Mouse (Mus musculus) skeletal muscle tissue, adult 2 months (tissue): Measurements from ENCODE around the gene Clptm1.
A peak's percentile ranks its signal among the peaks of the same experiment; 100 is the strongest.

Source experiments
- DNase-seq: peaks from one replicate; pipeline ENCODE4 v3.0.0-alpha.2; 2012; ENCODE audit warnings: low read depth, low spot score

The Clptm1 gene

DNA sequence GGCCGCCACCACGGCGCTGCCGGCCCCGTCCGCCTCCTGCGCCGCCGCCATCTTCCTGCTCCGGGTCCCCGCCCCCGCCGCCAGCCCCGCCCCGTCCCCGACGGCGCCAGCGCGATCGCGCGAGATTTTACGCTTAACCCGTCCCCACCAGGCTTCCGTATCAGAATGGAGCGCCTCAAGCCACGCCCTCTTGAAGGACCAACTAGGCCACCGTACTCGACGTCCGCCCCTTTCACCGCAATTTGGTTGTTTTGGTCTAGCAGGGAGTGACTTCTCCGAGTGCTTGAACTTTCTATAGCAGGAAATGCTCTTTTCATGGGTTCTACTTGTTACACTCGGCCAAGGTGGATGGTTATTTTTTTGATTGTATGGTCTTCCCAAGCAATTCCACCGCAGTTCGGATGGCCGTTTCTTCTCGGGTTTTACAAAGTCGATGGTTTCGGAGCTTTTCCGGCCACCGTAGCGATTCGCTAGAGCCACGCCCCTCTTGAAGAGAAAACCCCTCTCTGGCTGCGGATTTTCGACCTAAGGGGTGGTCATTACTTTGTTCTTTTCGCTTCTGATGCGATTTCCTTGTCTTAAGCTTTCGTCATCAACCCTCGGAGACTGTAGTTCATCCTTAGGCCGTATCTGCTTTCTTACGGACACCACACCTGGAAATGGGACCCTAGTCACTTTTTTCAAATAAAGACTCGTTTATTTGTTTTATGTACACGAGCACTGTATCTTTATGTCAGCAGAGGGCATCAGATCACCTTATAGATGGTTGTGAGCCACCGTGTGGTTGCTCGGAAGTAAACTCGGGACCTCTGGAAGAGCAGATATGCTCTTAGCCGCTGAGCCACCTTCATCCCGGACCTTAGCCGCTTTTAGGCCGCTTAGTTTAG is at the start of gene Clptm1:
Gene Clptm1, minus strand, starts transcription at position 79 of the 887 bp plus-strand sequence.
- peak; percentile 97 for DNase-seq

DNA sequence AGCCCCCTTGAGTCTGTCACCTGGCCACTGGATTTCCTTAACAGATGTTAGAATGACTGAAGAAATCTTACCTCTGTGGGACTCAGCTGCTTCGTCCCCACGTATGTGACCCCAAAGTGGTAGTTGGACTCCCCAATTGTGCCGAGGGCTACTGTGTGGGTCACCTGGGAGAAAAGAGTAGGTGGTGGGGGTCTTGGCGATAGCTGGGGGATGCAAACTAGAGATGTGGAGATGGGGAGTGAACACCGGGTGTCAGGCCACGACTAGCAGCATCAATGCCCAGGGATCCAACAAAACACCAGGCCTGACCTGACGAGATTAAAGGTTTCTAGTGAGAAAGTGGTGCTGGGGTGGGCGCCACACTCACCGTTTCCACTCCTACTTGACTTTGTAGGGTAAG is 48.8 kb upstream of the Clptm1 start:
- no peak for DNase-seq

- no peak for DNase-seq
Observed at GRCm38 (mm10) chr7:19713196-19713595, 48.4 kb upstream of the Clptm1 start.

GRCm38 (mm10) chr7:19712414-19712813 is 47.6 kb upstream of the Clptm1 start:
- no peak for DNase-seq

GRCm38 (mm10) chr7:19710650-19711049 is 45.8 kb upstream of the Clptm1 start:
- DNase-seq: no peak

DNA sequence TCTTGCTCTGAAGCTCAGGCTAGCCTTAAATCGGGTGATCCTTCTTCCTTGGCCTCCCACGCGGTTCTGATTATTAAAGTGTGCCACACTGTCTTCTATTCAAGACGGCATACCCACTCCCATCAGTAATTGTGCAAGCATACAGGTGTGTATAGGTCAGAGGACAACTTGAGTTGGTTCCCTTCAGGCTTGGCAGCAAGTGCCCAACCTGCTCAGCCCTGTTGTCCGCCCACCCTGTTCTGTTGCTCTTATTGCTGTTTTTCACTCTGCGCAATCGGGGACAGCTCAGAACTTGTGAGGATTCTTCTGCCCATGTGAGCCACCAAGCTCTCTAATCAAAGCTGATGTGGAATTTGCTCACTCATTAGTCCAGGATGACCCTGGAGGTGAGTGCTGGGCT is 40.4 kb upstream of the Clptm1 start:
- no peak for DNase-seq

- DNase-seq: no peak
Observed at GRCm38 (mm10) chr7:19704475-19704874, 39.6 kb upstream of the Clptm1 start.

DNA sequence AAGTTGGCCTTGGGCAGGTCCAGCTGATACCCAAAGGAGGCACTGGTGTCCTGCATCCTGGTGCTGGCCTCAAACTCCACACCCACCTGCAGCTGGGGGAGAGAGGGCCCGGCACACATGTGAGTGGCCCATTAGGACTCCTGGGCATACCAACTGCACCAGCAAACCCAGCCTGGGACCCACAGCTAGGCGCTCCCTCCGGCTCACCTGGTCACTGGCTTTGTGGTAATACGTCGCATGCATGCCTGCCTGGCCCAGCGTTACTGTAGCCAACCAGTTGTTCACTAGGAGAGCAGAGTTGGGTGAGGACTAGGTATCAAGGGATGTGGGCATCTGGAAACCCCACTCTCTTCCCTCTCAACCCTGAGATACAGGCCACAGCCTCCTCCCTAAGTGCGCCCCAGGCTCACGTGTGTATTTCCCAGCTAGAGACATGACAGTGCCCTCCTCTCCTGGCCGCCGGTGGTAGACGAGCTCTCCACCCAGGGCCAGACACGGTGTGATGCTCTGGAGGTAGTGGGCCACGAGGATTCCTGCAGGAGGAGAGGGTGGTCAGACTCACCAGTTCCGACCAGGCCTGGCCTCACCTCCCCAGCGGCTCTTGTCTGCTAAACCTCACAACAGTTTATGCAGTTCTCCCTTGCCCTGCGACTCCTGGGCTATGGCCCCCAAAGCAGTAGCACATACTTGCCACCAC is 38.2 kb upstream of the Clptm1 start:
- no peak for DNase-seq

GRCm38 (mm10) chr7:19701069-19701761 is 36.4 kb upstream of the Clptm1 start:
- DNase-seq: peak; percentile 68

DNA sequence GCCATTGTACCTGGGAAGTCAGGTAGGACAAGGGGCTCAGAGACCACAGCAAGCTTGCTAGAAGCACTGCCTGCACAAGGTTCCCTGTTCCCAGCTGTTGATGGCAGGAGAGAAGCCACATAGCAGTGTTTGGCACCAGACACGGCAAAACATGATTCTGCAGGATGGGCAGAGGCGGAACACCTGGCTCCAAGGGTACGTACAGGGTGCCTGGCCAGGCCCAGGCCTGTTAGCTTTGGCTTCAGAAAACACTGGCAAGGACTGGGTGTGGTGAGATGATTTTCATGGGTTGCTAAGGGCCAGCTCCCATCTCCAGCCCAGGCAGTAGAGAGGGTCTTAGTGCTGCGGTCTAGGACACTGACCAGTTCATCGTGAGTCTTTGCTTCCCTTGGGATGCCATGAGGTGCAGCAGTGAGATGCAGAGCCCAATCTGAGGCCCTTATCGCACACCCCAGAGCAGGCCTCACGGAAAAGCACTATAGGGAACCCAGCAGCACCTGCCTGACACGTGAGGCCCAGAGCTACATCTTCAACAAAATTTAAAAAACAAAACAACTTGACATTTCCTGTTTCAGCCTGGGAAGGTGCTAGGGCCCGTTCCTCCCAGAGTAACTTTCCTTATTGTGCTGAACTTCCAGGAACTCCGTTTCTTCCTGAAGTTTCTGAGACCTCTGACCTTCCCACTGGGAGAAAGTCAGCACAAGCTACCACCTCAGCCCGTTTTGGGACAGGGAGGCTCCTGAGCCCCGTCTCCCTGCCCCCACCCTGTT is 35.7 kb upstream of the Clptm1 start:
- DNase-seq: no peak

GRCm38 (mm10) chr7:19699827-19700148 is 35.0 kb upstream of the Clptm1 start:
- DNase-seq: no peak

GRCm38 (mm10) chr7:19698907-19699826 is 34.3 kb upstream of the Clptm1 start, which contains the start of gene Apoe:
Apoe (minus strand) TSS chr7:19699188.
- DNase-seq: peak; percentile 45

DNA sequence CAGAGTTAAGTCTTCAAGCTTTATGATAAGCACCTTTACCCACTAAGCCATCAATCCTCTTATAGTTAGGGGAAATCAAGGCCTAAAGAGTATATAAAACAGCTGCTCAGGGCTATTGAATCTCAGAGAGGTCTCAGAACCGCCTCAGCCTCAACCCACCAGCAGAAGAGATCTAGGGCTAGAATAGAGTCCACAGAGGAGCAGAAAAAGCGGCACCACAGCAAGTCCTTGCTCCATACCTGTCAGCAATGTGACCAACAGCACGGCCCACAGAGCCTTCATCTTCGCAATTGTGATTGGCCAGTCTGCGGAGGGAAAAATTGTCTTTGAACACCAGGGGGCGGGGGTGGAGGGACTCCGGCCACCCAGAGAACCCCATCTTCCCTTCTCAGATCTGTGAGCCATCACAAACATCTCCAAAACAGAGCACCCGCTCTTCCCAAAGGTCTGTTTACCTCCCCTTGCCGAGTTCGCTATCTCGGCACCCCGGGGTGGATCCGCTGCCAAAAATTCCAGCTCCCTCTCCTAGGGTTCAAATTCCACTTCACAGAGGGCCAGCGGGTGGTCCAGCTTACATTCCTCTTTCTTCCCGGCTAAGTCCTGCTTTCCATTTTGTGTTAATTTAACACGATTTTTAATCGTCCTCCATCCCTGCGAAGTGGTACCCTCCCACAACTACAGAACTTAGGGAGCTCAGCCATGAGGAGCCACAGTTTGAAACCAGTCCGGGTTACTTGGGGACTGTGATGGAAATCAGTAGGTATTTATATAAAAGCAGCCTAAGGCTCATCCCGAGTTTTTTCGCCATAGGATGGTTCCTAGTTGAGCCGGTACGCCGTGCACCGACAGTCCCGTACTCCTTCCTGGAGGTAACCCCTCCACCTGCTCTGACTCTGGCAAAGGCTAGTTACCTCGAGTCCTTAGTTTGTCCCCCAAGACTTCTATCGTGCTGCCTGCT is 33.4 kb upstream of the Clptm1 start:
- no peak for DNase-seq

GRCm38 (mm10) chr7:19696336-19696873 is 31.6 kb upstream of the Clptm1 start:
- no peak for DNase-seq

- no peak for DNase-seq
Observed at GRCm38 (mm10) chr7:19695881-19696280, 31.0 kb upstream of the Clptm1 start.

GRCm38 (mm10) chr7:19695213-19695594 is 30.4 kb upstream of the Clptm1 start:
- DNase-seq: no peak

DNA sequence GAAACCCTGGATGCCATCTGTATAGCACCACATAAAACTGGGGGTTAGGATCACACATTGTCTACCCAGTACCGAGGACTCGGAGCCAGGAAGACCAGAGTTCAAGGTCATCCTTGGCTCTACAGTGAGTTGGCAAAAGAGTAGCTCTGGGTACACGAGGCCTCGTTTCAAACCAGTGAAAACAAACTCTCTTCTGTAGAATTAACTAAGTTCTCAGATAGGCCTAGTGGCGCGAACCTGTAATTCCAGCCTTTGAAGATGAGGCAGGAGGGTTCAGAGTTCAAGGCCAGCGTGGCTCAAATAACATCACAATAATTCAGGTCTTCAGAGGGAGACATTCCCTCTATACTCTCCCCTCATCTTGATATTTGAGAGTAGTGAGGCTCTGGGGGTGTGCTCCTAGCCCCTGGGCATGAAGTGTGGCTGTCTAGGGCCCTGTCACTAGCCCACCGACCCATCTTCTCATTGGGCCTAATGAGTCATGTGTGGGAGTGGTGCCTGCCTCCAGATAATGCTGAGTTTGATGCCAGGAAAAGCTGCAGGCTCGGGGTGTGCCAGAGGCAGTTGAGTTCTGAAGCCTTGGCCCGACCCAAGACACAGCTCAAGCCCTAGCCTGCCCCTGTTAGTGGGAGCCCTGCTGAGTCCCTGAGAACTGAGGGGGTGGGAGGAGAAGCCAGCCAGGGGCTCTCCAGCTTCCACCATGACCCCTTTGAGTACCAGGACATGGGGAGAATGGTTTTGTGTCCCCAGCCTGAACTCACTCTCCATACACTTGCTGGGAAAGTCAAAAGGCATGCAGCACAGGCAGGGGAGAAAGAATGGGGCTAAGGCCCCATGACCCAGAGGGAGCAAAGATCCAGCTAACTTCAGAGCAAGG is 29.7 kb upstream of the Clptm1 start:
- DNase-seq: no peak

- DNase-seq: no peak
Observed at GRCm38 (mm10) chr7:19693421-19693820, 28.6 kb upstream of the Clptm1 start.
